Comparison of ENCODE assay signal across 8 mouse cellular contexts in the genomic region with DNA sequence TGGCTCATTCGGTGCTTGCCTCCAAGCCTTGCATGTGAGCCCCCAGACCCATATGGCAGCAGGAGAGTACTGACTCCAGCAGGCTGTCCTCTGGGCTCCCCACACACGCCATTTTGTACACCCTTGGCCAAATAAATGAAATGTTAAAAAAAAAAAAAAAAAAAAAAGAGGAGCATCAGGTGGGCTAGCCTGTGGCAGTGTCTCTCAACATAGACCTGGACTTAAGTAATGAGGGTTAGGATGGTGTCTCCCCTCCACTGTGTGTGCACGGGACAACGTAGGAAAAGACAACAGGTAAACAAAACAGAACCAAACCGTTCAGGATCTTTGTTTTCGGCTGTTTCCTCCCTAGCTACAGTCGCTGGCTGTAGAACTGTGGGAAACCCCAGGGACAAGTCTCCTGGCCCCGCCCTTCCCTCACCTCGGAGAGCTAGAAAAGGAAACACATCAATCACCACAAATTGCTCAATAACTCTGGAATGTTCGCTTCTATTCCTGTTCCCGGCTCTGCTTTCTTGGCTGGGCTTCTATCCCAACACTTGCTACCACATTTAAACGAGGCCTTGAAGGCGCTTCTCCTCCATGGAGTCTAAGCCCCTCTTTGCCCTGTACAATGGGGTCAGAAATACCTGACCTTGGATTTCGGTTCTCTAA. TPM values are rescaled to one million over a fixed set of nuclear protein-coding genes. Genes with fewer than 3 reads are reported as not detected.
DNase-seq lines count a peak whose midpoint lies in the region; ATAC-seq and TF ChIP-seq lines count a peak whose summit lies in the region.
"Had no signal": no experiment of that assay in that cellular context is flagged by ENCODE, and none has a peak within 500 bp of the region (broad histone marks: within the 10 kb centered on the region; RNA-seq: fewer than 3 reads in every experiment).

No protein-coding gene starts in this region.

- DNase-seq in MEL (ENCODE audit: low read depth, low spot score), result no peak
- peak; percentile 80 to 88 for DNase-seq in adrenal gland, postnatal 36 days
- peak; percentile 80 for DNase-seq in gastrocnemius, postnatal 14 days
- DNase-seq in liver, postnatal 0 days, result peak; percentile 55
- no peak for DNase-seq in frontal cortex, postnatal 14 days (ENCODE audit: low spot score in 2 of 2)

- H3K4me3 ChIP-seq in MEL (ENCODE audit: control insufficient read depth in 1 of 2, insufficient read depth in 1 of 2, low read depth in 2 of 2, low read length in 2 of 2), result peak overlapping the region; percentile 57 to 66
- 0 out of 2 replicates have a peak overlapping the region, but pooled peaks have one; percentile 9 for H3K4me3 ChIP-seq in intestine, embryonic 15.5 days (replicated peaks)
- H3K4me3 ChIP-seq in liver, postnatal 0 days (ENCODE audit: low read depth, low read length), result peak overlapping the region; percentile 30
- peak overlapping the region; percentile 51 for H3K4me3 ChIP-seq in small intestine, adult 2 months (ENCODE audit: low read depth, low read length)

- peak overlapping the region; percentile 85 for H3K27ac ChIP-seq in MEL (ENCODE audit: control insufficient read depth, low read depth, low read length)
- peak overlapping the region; percentile 93 for H3K27ac ChIP-seq in intestine, embryonic 15.5 days
- H3K27ac ChIP-seq in liver, postnatal 0 days (ENCODE audit: low read depth), result peak overlapping the region; percentile 92
- H3K27ac ChIP-seq in small intestine, adult 2 months (ENCODE audit: insufficient read depth, low read depth, low read length), result peak overlapping the region; percentile 100

- H3K79me2 ChIP-seq in MEL (ENCODE audit: control insufficient read depth, insufficient read depth, low read length, poor library complexity), result peaks cover 3% of the 10 kb centered on the region; the same call in 1 of the 2 replicates

- H3K9ac ChIP-seq in MEL (ENCODE audit: control insufficient read depth, low read depth, low read length, poor library complexity, severe bottlenecking), result peak overlapping the region; percentile 77
- no peak overlapping the region for H3K9ac ChIP-seq in intestine, embryonic 15.5 days
- peak overlapping the region; percentile 61 for H3K9ac ChIP-seq in liver, postnatal 0 days (replicated peaks)

- H3K4me2 ChIP-seq in intestine, embryonic 15.5 days (replicated peaks), result peak overlapping the region; percentile 52
- peak overlapping the region; percentile 77 for H3K4me2 ChIP-seq in liver, postnatal 0 days (ENCODE audit: low read depth, low read length)

- no peaks in the 10 kb centered on the region for H3K27me3 ChIP-seq in MEL (ENCODE audit: control insufficient read depth in 1 of 2, insufficient read depth in 2 of 2, low read length in 2 of 2)
- no peaks in the 10 kb centered on the region for H3K27me3 ChIP-seq in intestine, embryonic 15.5 days (replicated peaks)
- H3K27me3 ChIP-seq in liver, postnatal 0 days (ENCODE audit: insufficient read depth, low read length), result no peaks in the 10 kb centered on the region
- H3K27me3 ChIP-seq in small intestine, adult 2 months (ENCODE audit: control insufficient read depth, insufficient read depth, low read length), result no peaks in the 10 kb centered on the region

- TF ChIP-seq CTCF in MEL (IDR thresholded peaks at IDR 0.05 in 2 of 3, conservative IDR thresholded peaks at IDR 0.05 in 1 of 3; ENCODE audit: control insufficient read depth in 1 of 3, insufficient read depth in 1 of 3, low read depth in 2 of 3, low read length in 3 of 3, poor library complexity in 1 of 3, severe bottlenecking in 1 of 3), result no peak
- TF ChIP-seq CTCF in liver, postnatal 0 days (IDR thresholded peaks at IDR 0.05; ENCODE audit: low read depth), result no peak
- TF ChIP-seq CTCF in small intestine, adult 2 months (IDR thresholded peaks at IDR 0.05; ENCODE audit: extremely low read depth, insufficient read length, insufficient replicate concordance, low read depth, low read length), result no peak

- peak; percentile 68 for ATAC-seq in intestine, embryonic 15.5 days
- peak; percentile 30 for ATAC-seq in liver, postnatal 0 days

- peaks cover 9 to 40% of the 10 kb centered on the region in 2 experiments for H3K4me1 ChIP-seq in MEL (ENCODE audit: control insufficient read depth in 1 of 2, insufficient read depth in 2 of 2, low read length in 2 of 2)
- peaks cover 26% of the 10 kb centered on the region for H3K4me1 ChIP-seq in intestine, embryonic 15.5 days (replicated peaks)
- peaks cover 52% of the 10 kb centered on the region for H3K4me1 ChIP-seq in liver, postnatal 0 days (ENCODE audit: insufficient read depth)
- peaks cover 33% of the 10 kb centered on the region for H3K4me1 ChIP-seq in small intestine, adult 2 months (ENCODE audit: control insufficient read depth, insufficient read depth, insufficient read length, low read length)

- H3K9me3 ChIP-seq in MEL (replicated peaks; ENCODE audit: insufficient read depth, low read length), result no peaks in the 10 kb centered on the region
- H3K9me3 ChIP-seq in intestine, embryonic 15.5 days, result no peaks in the 10 kb centered on the region
- no peaks in the 10 kb centered on the region for H3K9me3 ChIP-seq in liver, postnatal 0 days (ENCODE audit: low read length)

- intact Hi-C loops in gastrocnemius, postnatal 14 days (cut with DNase I; ENCODE audit: low total_unique reads), result no loop called here

- no peak for TF ChIP-seq EP300 in MEL (IDR thresholded peaks at IDR 0.05; ENCODE audit: low read depth in 1 of 2, low read length in 2 of 2)
- TF ChIP-seq EP300 in liver, postnatal 0 days (IDR thresholded peaks at IDR 0.05; ENCODE audit: low read depth), result 0 out of 2 replicates have a peak, but pooled peaks have one; percentile 17

- 25% methylated on average over 14 of the region's 14 CpGs for WGBS in intestine, embryonic 15.5 days
- WGBS in liver, postnatal 0 days (ENCODE audit: insufficient replicate concordance), result 20% methylated on average over 14 of the region's 14 CpGs
- WGBS in small intestine, adult 2 months, result 5% methylated on average over 14 of the region's 14 CpGs

- no peak for TF ChIP-seq POLR2A in MEL (IDR thresholded peaks at IDR 0.05; ENCODE audit: control insufficient read depth in 1 of 2, insufficient read depth in 1 of 2, low read depth in 1 of 2, low read length in 2 of 2, poor library complexity in 1 of 2)
- TF ChIP-seq POLR2A in small intestine, adult 2 months (IDR thresholded peaks at IDR 0.05; ENCODE audit: low read depth, low read length), result no peak; the same call in 1 of the 2 replicates

- TF ChIP-seq RAD21 in MEL (IDR thresholded peaks at IDR 0.05; ENCODE audit: low read depth, low read length), result no peak

- H3K36me3 ChIP-seq in MEL (ENCODE audit: control insufficient read depth in 1 of 2, insufficient read depth in 2 of 2, low read length in 2 of 2), result peaks cover 0 to 28% of the 10 kb centered on the region in 2 experiments; a peak in 2 of 4 replicates
- no peaks in the 10 kb centered on the region for H3K36me3 ChIP-seq in intestine, embryonic 15.5 days
- H3K36me3 ChIP-seq in liver, postnatal 0 days (replicated peaks; ENCODE audit: insufficient read depth, low read length), result no peaks in the 10 kb centered on the region
- no peaks in the 10 kb centered on the region for H3K36me3 ChIP-seq in small intestine, adult 2 months (ENCODE audit: control insufficient read depth, insufficient read depth, low read length)

RNA-seq across cellular contexts. Expression of a gene that starts 0.7 kb away (rescaled TPM):
- total RNA-seq in MEL (2012; rRNA removed), result not detected in 2 replicates
- 1 to 10 TPM in 1 of 2 experiments, not detected in 1; 1.4 TPM for polyA plus RNA-seq in MEL (2012; ENCODE audit: insufficient read depth in 1 of 2, insufficient read length in 2 of 2, low read depth in 1 of 2, low replicate concordance in 2 of 2, missing spikeins in 1 of 2)
- not detected for total RNA-seq in adrenal gland, postnatal 36 days (2021)
- total RNA-seq in gastrocnemius, postnatal 14 days (2021), result 1 to 10 TPM; 1.2 to 1.5 TPM
- 0.67 and 1.5 TPM in 2 replicates for polyA plus RNA-seq in intestine, embryonic 15.5 days (2015; fragmentation: Nextera tagmentation; extraction: Ambion mirVana)
- polyA plus RNA-seq in liver, postnatal 0 days (2015; fragmentation: Nextera tagmentation; extraction: Ambion mirVana), result not detected in 2 replicates
- polyA plus RNA-seq in small intestine, adult 2 months (2012; rRNA removed), result not detected in 2 replicates
- polyA plus RNA-seq: large intestine, adult 2 months had no signal

RNA-seq across cellular contexts. Expression of a gene that starts 17.8 kb away (rescaled TPM):
- 26.4 and 31.1 TPM in 2 replicates for total RNA-seq in MEL (2012; rRNA removed)
- 10 to 100 TPM in 1 of 2 experiments, not detected in 1; 39.8 TPM for polyA plus RNA-seq in MEL (2012; ENCODE audit: insufficient read depth in 1 of 2, insufficient read length in 2 of 2, low read depth in 1 of 2, low replicate concordance in 2 of 2, missing spikeins in 1 of 2)
- 10 to 100 TPM; 29.4 to 33.3 TPM for total RNA-seq in adrenal gland, postnatal 36 days (2021)
- total RNA-seq in gastrocnemius, postnatal 14 days (2021), result 10 to 100 TPM; 30.3 to 34.0 TPM
- polyA plus RNA-seq in intestine, embryonic 15.5 days (2015; fragmentation: Nextera tagmentation; extraction: Ambion mirVana), result 26.5 and 31.3 TPM in 2 replicates
- polyA plus RNA-seq in liver, postnatal 0 days (2015; fragmentation: Nextera tagmentation; extraction: Ambion mirVana), result 12.9 and 14.7 TPM in 2 replicates
- polyA plus RNA-seq in small intestine, adult 2 months (2012; rRNA removed), result 3.4 and 7.9 TPM in 2 replicates

RNA-seq across cellular contexts. Expression of a gene that starts 18.4 kb away (rescaled TPM):
- total RNA-seq in MEL (2012; rRNA removed), result 183 and 191 TPM in 2 replicates
- 1,000 to 10,000 TPM in 1 of 2 experiments, 100 to 1,000 TPM in 1; 237 to 1,680 TPM for polyA plus RNA-seq in MEL (2012; ENCODE audit: insufficient read depth in 1 of 2, insufficient read length in 2 of 2, low read depth in 1 of 2, low replicate concordance in 2 of 2, missing spikeins in 1 of 2)
- 100 to 1,000 TPM; 515 to 572 TPM for total RNA-seq in adrenal gland, postnatal 36 days (2021)
- 100 to 1,000 TPM; 288 to 458 TPM for total RNA-seq in gastrocnemius, postnatal 14 days (2021)
- 136 and 146 TPM in 2 replicates for polyA plus RNA-seq in intestine, embryonic 15.5 days (2015; fragmentation: Nextera tagmentation; extraction: Ambion mirVana)
- polyA plus RNA-seq in liver, postnatal 0 days (2015; fragmentation: Nextera tagmentation; extraction: Ambion mirVana), result 65.3 and 72.4 TPM in 2 replicates
- polyA plus RNA-seq in small intestine, adult 2 months (2012; rRNA removed), result 167 and 384 TPM in 2 replicates

RNA-seq across cellular contexts. Expression of a gene that starts 20.3 kb away (rescaled TPM):
- 0.15 and 0.16 TPM in 2 replicates for total RNA-seq in MEL (2012; rRNA removed)
- under 1 TPM in 1 of 2 experiments, not detected in 1; 0.78 TPM for polyA plus RNA-seq in MEL (2012; ENCODE audit: insufficient read depth in 1 of 2, insufficient read length in 2 of 2, low read depth in 1 of 2, low replicate concordance in 2 of 2, missing spikeins in 1 of 2)
- total RNA-seq in adrenal gland, postnatal 36 days (2021), result 1 to 10 TPM in 1 of 2 experiments, under 1 TPM in 1; 0.95 to 1.0 TPM
- 1 to 10 TPM in 1 of 2 experiments, under 1 TPM in 1; 0.66 to 1.9 TPM for total RNA-seq in gastrocnemius, postnatal 14 days (2021)
- polyA plus RNA-seq in intestine, embryonic 15.5 days (2015; fragmentation: Nextera tagmentation; extraction: Ambion mirVana), result 1.9 and 2.3 TPM in 2 replicates
- not detected in 2 replicates for polyA plus RNA-seq in liver, postnatal 0 days (2015; fragmentation: Nextera tagmentation; extraction: Ambion mirVana)
- polyA plus RNA-seq in small intestine, adult 2 months (2012; rRNA removed), result 0.44 and 0.63 TPM in 2 replicates

RNA-seq across cellular contexts. Expression of a gene that starts 24.8 kb away (rescaled TPM):
- total RNA-seq in MEL (2012; rRNA removed), result 5.4 and 6.1 TPM in 2 replicates
- polyA plus RNA-seq in MEL (2012; ENCODE audit: insufficient read depth in 1 of 2, insufficient read length in 2 of 2, low read depth in 1 of 2, low replicate concordance in 2 of 2, missing spikeins in 1 of 2), result 10 to 100 TPM in 1 of 2 experiments, not detected in 1; 17.0 TPM
- total RNA-seq in adrenal gland, postnatal 36 days (2021), result 10 to 100 TPM; 29.3 to 52.1 TPM
- total RNA-seq in gastrocnemius, postnatal 14 days (2021), result 10 to 100 TPM; 13.6 to 16.4 TPM
- polyA plus RNA-seq in intestine, embryonic 15.5 days (2015; fragmentation: Nextera tagmentation; extraction: Ambion mirVana), result 4.8 and 5.7 TPM in 2 replicates
- 0.45 and 0.54 TPM in 2 replicates for polyA plus RNA-seq in liver, postnatal 0 days (2015; fragmentation: Nextera tagmentation; extraction: Ambion mirVana)
- polyA plus RNA-seq in small intestine, adult 2 months (2012; rRNA removed), result 2.9 and 7.6 TPM in 2 replicates

Comparison
In these comparisons a context has a peak if more than half of its experiments do, and no peak if none do; other contexts are left out.
1. DNase-seq: peak in adrenal gland, postnatal 36 days (2 of 2), gastrocnemius, postnatal 14 days (single experiment) and liver, postnatal 0 days (single experiment); none in MEL (single experiment) and frontal cortex, postnatal 14 days (0 of 2).
2. H3K4me3 ChIP-seq: peak in every context shown above with its lines; median percentile 62 in MEL; 51 in small intestine, adult 2 months; 30 in liver, postnatal 0 days; 9 in intestine, embryonic 15.5 days.
3. Peak in every context shown above with its lines, with median percentiles within 50 percentile points of each other: H3K27ac ChIP-seq.